Mouse (Mus musculus): Measurements from ENCODE around the gene Gatd1.

Gatd1 gene

DNA sequence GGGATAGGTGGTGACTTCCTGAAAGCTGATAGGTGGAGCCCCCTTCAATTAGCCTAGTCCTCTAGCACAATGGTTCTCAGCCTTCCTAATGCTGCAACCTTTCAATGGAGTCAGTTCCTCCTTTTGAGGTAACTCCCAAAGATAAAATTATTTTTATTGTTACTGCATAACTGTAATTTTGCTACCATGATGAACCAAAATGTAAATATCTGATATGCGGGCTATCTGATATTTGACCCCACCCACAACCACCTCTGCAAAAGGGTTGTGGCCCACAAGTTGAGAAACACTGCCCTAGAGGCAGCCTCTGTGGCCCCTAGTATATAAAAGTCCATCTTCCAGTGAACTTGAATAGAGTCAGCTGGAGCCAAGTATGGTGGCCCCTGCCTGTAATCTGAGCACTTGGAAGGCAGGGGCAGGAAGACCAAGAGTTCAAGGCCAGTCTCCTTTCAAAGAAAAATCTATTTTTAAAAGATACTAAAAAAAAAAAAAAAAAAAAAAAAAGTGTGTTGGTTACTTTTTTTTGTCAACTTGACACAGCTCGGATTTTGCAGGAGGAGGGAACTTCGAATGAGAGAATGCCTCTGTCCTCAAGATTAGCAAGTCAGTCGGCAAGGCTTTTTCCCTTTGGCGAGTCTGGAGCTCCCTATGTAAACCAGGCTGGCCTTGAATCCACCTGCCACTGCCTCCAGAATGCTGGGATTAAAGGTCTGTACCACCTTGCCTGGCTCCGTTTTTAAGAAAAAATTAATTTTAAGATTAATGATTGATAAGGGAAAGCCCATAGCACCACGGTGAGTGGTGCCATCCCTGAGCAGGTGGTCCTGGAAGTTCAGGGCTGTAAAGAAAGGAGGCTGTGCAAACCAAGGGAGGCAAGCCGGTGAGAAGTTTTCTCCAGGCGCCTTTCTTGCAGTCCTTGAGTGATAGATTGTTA lies 23.3 kb downstream of the Gatd1 start:
- no peak for DNase-seq (ENCODE audit: low spot score in 2 of 2)

DNA sequence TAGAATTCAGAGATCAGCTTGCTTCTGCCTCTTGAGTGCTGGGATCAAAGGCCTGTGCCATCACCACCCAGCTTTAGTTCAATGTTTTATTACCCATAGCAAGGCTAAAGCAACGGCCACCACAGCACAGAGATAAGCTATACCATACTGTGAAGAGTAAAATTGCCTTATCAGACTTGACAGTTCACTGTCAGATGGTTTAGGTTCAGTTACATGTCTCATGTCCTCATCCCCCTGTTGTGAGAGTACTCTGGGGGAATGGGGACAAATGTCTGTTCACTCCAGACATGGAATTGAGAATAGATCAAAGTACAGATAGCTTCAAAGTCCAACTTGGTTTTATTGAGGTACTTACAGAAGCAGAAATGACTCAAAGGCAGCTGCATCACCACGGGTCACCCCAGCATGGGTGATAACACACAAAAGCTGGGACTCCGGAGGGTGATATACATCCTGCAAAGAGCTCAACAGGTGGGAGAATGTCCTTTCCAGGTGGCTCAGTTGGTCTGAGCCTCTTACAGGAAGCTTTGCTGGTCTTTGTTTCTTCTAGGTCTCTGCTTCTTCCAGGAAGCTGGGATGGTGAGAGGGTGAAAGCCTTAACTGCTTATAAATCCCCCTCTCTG lies 25.3 kb downstream of the Gatd1 start:
- DNase-seq (ENCODE audit: low spot score in 2 of 2) = no peak

DNA sequence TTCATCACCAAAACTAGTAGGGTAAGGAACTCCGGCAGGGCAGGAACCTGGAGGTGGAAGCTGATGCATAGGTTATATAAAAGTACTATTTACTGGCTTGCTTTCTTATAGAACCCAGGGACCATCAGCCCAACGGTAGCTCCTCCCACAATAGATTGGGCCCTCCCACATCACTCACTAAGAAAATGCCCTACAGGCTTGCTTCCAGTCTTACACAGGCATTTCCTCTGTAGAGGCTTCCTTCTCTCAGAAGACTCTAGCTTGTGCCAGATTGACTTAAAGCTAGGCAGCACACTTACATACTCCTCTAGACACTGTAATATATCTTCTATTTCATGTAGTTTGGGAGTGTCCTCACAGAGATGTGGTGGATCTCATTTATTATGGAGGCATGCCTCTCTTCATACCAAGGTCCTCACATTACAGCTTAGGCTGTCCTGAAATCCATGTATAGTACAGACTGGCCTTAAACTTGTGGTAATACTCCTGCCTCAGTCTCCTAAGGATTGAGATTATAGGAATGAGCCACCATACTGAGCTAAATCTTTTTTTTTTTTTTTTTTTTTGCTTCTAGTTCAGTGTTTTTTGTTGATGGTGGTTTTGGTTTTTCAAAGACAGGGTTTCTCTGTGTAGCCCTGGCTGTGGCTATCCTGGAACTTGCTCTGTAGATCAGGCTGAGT lies 26.0 kb downstream of the Gatd1 start:
- DNase-seq (ENCODE audit: low spot score in 2 of 2) = no peak

DNA sequence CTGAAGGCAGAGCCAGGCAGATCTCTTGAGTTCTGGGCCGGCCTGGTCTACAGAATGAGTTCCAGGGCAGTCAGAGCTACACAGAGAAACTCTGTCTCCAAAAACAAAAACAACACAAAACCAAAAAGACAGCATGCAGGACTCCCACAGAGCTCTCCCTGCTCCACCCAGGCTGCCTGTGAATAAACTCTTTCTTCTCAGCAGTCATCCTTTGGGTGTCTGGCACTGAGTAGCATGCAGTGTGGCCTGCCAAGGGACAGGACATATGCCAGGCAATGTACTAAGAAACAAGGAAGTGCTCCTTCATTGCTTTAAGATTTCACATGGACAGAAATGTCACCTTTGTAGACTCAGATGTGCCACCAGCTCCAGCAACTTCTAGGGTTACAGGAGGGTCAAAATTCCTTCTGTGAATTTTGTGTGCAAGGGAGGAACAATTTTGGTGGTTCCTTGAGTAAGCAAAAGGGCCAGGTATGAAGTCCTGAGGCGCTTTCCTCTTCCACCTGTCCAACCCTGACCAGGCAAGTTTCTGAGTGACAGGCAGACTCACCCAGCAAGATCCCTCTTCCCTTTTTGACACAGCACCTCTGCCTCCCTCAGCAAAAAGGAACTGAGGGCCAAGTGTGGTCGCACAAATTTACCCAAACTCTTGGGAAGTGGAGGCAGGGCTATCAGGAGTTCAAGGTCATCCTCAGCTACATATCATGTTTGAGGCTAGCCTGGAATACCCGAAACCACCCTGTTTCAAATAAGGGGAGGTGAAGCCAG lies 32.7 kb downstream of the Gatd1 start:
- no peak for DNase-seq (ENCODE audit: low spot score in 2 of 2)

DNA sequence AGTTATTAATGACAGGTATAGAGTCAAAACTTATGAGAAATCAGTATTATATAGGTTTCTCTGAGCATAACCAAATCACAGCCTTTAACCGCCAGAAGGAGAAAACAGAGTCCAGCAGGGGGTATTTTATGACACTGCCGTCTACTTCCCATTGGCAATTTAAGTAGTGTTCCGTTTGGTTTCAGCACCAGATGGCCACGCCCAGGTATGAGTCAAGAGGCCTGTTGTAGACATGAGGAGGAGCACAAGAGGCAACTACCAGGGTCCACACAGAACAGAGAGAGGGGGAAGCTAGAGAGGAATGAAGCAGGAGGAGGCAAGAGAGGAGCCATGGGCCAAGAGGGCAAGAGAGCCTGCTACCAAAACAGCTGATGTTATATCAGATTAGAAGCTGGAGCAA lies 34.4 kb downstream of the Gatd1 start:
- no peak for DNase-seq (ENCODE audit: low spot score in 2 of 2)

DNA sequence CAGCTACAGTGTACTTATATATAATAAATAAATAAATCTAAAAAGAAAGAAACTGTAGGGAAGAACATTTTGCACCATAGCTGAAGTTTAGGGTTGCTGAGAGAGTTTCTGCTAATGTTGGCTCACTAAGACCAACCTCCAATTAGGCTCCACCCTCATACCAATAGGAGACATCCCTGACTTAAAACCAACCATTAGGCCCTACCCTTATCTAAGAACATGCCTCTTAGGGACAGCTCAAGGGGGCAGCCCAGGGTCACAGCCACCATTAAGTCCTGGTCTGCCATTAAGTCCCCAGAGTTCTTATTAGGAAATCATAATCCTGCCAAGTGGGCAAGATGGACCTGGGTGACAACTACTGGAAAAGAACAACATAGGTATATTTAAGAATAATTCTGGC lies 39.5 kb downstream of the Gatd1 start:
- no peak for DNase-seq (ENCODE audit: low spot score in 2 of 2)

- DNase-seq (ENCODE audit: low spot score in 2 of 2) = no peak
These were observed 40.3 kb downstream of the Gatd1 start for GRCm38 (mm10) chr7:141373611-141374010.

GRCm38 (mm10) chr7:141371942-141372595 lies 41.9 kb downstream of the Gatd1 start:
- no peak for DNase-seq (ENCODE audit: low spot score in 2 of 2)

DNA sequence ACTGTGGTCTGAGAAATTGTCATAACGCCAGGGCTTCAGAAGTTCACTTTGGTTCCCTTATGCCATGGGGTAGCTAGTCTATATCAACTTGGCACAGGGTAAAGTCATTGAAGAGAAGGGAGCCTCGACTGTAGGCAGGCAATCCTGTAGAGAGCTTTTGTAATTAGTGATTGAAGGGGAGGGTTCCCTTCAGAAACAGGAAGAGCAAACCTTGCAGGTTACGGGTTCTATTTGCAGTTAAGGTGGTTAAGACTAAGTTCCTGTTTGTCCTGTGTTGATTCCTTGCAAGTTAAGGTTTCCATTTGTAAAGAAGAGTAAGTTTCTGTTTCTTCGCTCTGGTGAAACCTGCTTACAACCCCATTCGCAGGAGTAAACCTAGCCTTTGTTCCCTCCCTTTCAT lies 44.0 kb downstream of the Gatd1 start:
- no peak for DNase-seq (ENCODE audit: low spot score in 2 of 2)

DNA sequence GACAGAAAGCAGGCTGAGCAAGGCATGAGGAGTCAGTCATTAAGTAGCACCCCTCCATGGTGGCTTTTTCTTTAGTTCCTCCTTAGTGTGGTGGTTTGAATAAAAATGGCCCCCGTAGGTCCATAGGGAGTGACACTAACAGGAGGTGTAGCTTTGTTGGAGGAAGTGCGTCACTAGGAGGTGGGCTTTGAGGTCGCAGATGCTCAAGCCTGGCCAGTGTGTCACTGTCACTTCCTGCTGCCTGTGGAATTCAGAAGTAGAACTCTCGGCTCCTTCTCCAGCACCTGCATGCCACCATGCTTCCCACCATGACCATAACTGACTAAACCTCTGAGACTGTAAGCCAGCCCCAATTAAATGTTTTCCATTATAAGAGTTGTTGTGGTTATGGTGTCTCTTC lies 46.6 kb downstream of the Gatd1 start:
- DNase-seq (ENCODE audit: low spot score in 2 of 2) = no peak

DNA sequence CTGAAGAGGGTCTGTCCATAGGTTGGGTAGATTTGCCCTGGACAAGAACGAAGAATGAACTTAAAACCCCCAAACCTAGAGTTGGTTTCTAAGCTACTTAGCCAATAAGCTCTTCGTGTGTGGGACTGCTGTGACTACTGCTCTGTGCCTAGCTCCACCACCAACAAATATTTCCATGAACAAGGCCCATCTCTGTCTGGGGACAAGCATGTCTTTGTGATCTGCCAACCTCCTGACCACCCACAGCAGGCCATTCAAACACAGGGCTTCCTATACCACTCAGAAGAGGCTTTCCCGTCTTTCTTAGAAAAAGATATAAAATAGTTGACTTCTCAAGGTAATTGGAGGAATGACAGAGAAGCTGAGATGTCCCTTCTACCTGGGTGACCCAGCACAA lies 48.9 kb downstream of the Gatd1 start:
- no peak for DNase-seq (ENCODE audit: low spot score in 2 of 2)

- DNase-seq (ENCODE audit: low spot score in 2 of 2) = no peak
These were observed 49.4 kb downstream of the Gatd1 start for GRCm38 (mm10) chr7:141364349-141365048.

DNA sequence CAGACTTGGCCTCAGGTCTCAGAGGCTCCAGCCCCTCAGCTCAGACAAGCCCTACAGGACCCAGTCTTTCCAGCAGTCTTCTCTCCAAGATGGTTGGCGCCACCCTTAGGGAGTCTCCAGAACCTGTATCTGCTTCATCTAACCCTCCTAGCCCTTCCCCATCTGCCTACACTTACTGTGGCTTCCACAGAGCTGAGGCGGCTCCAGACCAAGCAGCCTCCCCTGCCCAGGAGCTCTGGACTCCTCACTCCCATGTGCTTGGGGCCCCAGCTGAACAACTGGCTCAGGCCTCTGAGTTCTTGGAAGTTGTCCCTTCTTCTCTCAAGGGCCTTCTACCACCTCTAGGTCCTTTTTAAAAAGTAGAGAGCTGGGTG lies 50.2 kb downstream of the Gatd1 start:
- no peak for DNase-seq (ENCODE audit: low spot score in 2 of 2)

DNA sequence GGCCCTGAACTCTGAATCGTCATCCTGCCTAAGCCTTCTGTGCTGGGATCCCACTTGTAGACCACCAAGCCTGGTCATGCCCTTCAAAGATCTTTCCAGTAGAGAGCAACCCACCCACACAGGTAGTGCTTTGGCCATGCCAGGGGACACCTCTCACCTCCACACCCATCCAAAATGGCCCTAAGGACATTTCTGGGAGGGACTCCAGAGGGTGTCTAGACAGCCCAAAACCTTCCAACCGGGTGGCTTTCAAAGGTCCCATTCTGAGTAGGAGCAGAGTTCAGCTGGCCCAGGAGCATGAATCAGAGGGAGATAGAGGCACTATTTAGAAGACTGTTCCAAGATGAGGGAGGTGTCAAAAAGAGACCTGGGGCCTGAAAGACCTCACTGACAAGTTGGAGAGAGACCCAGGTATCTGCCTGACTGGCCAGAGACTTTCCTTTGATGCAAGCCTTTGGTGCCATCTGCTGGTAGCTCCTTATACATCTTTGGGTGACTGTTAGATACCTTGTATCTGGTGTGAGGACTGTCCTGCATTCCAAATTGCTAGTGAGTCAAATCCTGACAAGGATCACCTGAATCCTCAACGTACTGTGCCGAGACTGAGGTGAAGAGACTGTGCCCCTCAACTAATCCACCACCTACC lies 50.7 kb downstream of the Gatd1 start:
- DNase-seq (ENCODE audit: low spot score in 2 of 2) = peak in 1 of 2 experiments; percentile 60

DNA sequence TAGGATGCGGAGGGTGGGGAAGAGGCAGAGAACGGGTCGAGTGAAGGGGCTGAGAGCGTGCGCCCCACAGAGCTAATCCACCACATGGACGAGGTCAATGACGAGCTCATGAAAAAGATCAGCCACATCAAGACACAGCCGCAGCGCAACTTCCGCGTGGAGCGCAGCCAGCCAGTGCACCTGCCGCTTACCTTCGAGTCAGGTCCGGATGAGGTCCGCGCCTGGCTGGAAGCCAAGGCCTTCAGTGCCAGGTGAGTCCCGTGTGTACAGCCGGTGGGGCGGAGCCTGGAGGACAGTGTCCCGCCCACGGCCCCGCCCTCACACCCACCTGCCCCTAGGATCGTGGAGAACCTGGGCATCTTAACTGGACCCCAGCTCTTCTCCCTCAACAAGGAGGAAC lies 52.4 kb downstream of the Gatd1 start:
- no peak for DNase-seq (ENCODE audit: low spot score in 2 of 2)
